ENCODE assay signal across 16 mouse cellular contexts in genomic region chr9:62480898-62481642, GRCm38 (mm10). TPM values are rescaled to one million over a fixed set of nuclear protein-coding genes. Genes with fewer than 3 reads are reported as not detected.
DNase-seq lines count a peak whose midpoint lies in the region; ATAC-seq and TF ChIP-seq lines count a peak whose summit lies in the region.
"Had no signal": no experiment of that assay in that cellular context is flagged by ENCODE, and none has a peak within 500 bp of the region (broad histone marks: within the 10 kb centered on the region; RNA-seq: fewer than 3 reads in every experiment).

No protein-coding gene starts in this region.

- WGBS in forebrain, embryonic 13.5 days: 40% methylated on average over 6 of the region's 6 CpGs
- WGBS in hindbrain, postnatal 0 days: 46% methylated on average over 6 of the region's 6 CpGs

- peak; percentile 48; the same call in 1 of the 2 replicates for ATAC-seq in forebrain, embryonic 13.5 days
- ATAC-seq in hindbrain, postnatal 0 days: 0 out of 2 replicates have a peak, but pooled peaks have one; percentile 8
- ATAC-seq: liver, postnatal 0 days; Patski had no signal

- no peak for TF ChIP-seq CTCF in E14TG2a.4 (conservative IDR thresholded peaks at IDR 0.05; ENCODE audit: low read length)
- TF ChIP-seq CTCF in hindbrain, postnatal 0 days (IDR thresholded peaks at IDR 0.05; ENCODE audit: low read depth): no peak

- H3K4me3 ChIP-seq in E14TG2a.4 (replicated peaks; ENCODE audit: low read length): 0 out of 2 replicates have a peak overlapping the region, but pooled peaks have one; percentile 7
- H3K4me3 ChIP-seq in forebrain, embryonic 13.5 days: no peak overlapping the region
- no peak overlapping the region for H3K4me3 ChIP-seq in hindbrain, postnatal 0 days (ENCODE audit: low read length)
- H3K4me3 ChIP-seq: embryonic facial prominence, embryonic 15.5 days; heart, embryonic 15.5 days; limb, embryonic 13.5 days had no signal

- H3K27ac ChIP-seq in forebrain, embryonic 13.5 days: peak overlapping the region; percentile 91
- peak overlapping the region; percentile 59 for H3K27ac ChIP-seq in hindbrain, postnatal 0 days
- H3K27ac ChIP-seq: embryonic facial prominence, embryonic 15.5 days; heart, embryonic 15.5 days; kidney, postnatal 0 days; limb, embryonic 13.5 days; macrophage had no signal

- H3K9me3 ChIP-seq in E14TG2a.4 (ENCODE audit: low read length): no peaks in the 10 kb centered on the region
- no peaks in the 10 kb centered on the region for H3K9me3 ChIP-seq in forebrain, embryonic 13.5 days (replicated peaks)
- H3K9me3 ChIP-seq in hindbrain, postnatal 0 days (ENCODE audit: low read length): no peaks in the 10 kb centered on the region
- H3K9me3 ChIP-seq: embryonic facial prominence, embryonic 15.5 days; heart, embryonic 15.5 days; limb, embryonic 13.5 days had no signal

- 0 out of 2 replicates have a peak overlapping the region, but pooled peaks have one; percentile 15 for H3K4me2 ChIP-seq in forebrain, embryonic 13.5 days
- no peak overlapping the region for H3K4me2 ChIP-seq in hindbrain, postnatal 0 days (ENCODE audit: low read depth, low read length)
- H3K4me2 ChIP-seq: embryonic facial prominence, embryonic 15.5 days; heart, embryonic 15.5 days; limb, embryonic 13.5 days had no signal

- H3K27me3 ChIP-seq in E14TG2a.4 (ENCODE audit: insufficient read depth, low read length): no peaks in the 10 kb centered on the region; the same call in 1 of the 2 replicates
- no peaks in the 10 kb centered on the region for H3K27me3 ChIP-seq in forebrain, embryonic 13.5 days
- no peaks in the 10 kb centered on the region for H3K27me3 ChIP-seq in hindbrain, postnatal 0 days (ENCODE audit: insufficient read depth, low read length)
- H3K27me3 ChIP-seq: embryonic facial prominence, embryonic 15.5 days; heart, embryonic 15.5 days; limb, embryonic 13.5 days had no signal

- H3K36me3 ChIP-seq in E14TG2a.4 (ENCODE audit: insufficient read depth, low read length): no peaks in the 10 kb centered on the region
- H3K36me3 ChIP-seq in forebrain, embryonic 13.5 days (ENCODE audit: poor library complexity, severe bottlenecking): peaks cover 4% of the 10 kb centered on the region; the same call in 1 of the 2 replicates
- H3K36me3 ChIP-seq in hindbrain, postnatal 0 days (ENCODE audit: insufficient read depth, low read length): no peaks in the 10 kb centered on the region
- H3K36me3 ChIP-seq: embryonic facial prominence, embryonic 15.5 days; heart, embryonic 15.5 days; limb, embryonic 13.5 days had no signal

- peaks cover 84% of the 10 kb centered on the region for H3K4me1 ChIP-seq in E14TG2a.4 (replicated peaks; ENCODE audit: low read depth, low read length)
- peaks cover 63% of the 10 kb centered on the region for H3K4me1 ChIP-seq in forebrain, embryonic 13.5 days
- peaks cover 13% of the 10 kb centered on the region; the same call in 1 of the 2 replicates for H3K4me1 ChIP-seq in hindbrain, postnatal 0 days (ENCODE audit: insufficient read depth, low read length)

- peak; percentile 45 for DNase-seq in ES-CJ7 (ENCODE audit: low read depth, low spot score)
- no peak for DNase-seq in hindbrain, postnatal 0 days (ENCODE audit: low spot score)
- no peak for DNase-seq in kidney, postnatal 4 days
- no peak for DNase-seq in gastrocnemius, adult 8-10 months (ENCODE audit: low spot score in 2 of 2)
- DNase-seq in kidney, adult 18-20 months: no peak
- DNase-seq: liver, postnatal 0 days; right cerebral cortex, postnatal 25 days; thymus, adult 18-20 months had no signal

- 0 out of 2 replicates have a peak overlapping the region, but pooled peaks have one; percentile 18 for H3K9ac ChIP-seq in forebrain, embryonic 13.5 days
- H3K9ac ChIP-seq in hindbrain, postnatal 0 days (replicated peaks; ENCODE audit: low read length): no peak overlapping the region
- H3K9ac ChIP-seq: embryonic facial prominence, embryonic 15.5 days; heart, embryonic 15.5 days; limb, embryonic 13.5 days; liver, postnatal 0 days had no signal

RNA-seq across cellular contexts. Expression of gene Coro2b, which starts 55.8 kb away (rescaled TPM):
- 35.5 and 37.0 TPM in 2 replicates for polyA plus RNA-seq in forebrain, embryonic 13.5 days (2015; fragmentation: Nextera tagmentation; extraction: Ambion mirVana)
- 42.6 and 47.2 TPM in 2 replicates for total RNA-seq in hindbrain, postnatal 0 days (2014; rRNA removed)
- polyA plus RNA-seq in hindbrain, postnatal 0 days (2015; fragmentation: Nextera tagmentation; extraction: Ambion mirVana): 24.7 and 25.0 TPM in 2 replicates
- 1 to 10 TPM; 2.8 to 5.2 (median 3.9) TPM for total RNA-seq in gastrocnemius, adult 8-10 months (2022)
